Mouse (Mus musculus): Measurements from ENCODE around the gene Nrip1.

The Nrip1 gene

GRCm38 (mm10) chr16:76344030-76344429 lies 29.6 kb downstream of the Nrip1 start:
- DNase-seq, result no peak

GRCm38 (mm10) chr16:76341636-76342035 lies 32.0 kb downstream of the Nrip1 start:
- DNase-seq, result no peak

DNA sequence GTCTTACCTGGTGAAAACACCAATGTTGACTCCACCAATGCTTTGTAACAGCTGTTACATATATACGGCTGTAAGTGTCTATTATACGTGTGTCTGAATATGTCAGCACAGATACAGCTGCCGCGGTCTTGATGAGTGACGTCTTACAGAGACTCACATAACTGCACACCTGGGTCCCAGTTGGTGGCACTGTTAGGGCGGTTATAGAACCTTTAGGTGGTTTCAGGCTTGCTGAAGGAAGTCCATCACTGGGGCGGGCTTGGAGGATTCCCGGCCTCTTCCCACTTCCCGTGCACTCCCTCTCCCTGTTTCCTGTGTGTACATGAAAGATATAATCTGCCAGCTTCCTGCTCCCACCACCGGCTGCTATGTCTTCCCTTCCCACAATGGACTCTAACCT lies 34.4 kb downstream of the Nrip1 start:
- DNase-seq, result no peak

- no peak for DNase-seq
Observed at GRCm38 (mm10) chr16:76337351-76337750, 36.3 kb downstream of the Nrip1 start.

DNA sequence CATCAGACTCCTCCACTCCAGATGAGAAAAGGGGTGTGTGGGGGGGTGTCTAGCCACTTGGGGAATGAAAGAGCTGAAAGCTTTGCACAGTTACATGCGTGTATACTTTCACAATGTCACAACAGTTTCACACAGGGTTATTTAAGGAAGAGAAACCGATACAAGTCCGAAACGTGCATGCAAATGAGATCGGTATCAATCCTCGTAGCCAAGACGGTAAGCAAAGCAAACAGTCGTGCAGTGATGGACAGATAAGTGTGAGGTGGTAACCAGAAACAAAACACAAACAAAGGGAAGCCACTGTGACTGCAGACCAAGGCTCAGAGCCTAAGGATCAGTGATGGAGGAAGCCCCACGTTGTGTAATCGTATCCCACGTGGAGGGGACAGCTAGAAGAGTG lies 36.7 kb downstream of the Nrip1 start:
- DNase-seq, result no peak

DNA sequence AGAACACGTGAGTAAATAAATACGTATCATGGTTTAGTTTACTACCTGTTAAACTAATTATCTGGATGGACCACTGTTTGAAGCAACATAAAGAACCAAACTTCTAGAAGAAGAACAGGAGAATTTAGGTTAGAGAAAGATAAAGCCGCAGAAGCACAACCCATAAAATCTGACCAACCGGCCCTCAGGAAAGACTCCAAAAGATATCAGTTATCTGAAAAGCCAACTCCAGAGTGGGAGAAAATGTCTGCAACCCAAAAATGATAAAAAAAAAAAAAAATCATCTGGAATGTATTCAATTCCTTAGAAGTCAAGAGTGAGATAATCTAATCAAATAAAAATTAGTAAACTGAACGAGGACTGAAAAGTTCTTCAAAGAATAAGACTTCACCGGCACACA lies 37.7 kb downstream of the Nrip1 start:
- no peak for DNase-seq

DNA sequence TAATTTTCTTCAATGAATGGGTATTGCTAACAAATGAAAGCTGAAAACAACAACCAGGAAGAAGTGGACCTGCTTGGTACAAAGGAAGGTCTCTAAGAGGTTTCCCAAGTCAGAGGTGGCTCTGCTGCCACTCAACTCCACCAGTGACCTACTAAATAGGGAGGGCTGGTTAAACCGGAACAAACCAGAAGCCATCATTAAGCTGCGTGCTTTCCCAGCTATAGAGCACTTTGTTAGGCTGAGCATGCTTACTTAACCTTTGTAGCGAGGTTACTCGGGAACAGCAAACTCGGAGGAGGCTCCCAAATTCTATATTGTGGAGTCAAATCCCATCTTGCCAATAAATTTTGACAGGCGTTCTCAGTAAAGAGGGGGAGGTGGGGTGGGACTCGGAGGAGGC lies 41.5 kb downstream of the Nrip1 start:
- no peak for DNase-seq

DNA sequence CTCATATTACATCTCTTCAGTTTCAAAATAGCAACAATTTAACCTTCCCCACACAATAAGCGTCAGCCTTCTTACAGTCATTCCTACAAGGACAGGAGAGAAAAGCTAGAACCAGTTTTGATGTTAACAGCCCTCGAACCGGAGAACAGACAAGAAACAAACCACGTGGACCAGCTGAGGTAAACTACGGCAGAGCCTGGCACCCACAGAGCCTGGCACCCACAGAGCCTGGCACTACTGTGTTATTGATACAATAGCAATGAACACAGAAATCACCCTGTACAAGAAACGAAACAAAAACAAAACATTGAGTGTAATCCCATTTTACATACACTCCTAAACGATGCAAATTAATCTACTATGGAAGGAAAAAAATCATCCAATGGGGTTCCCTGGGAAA lies 42.4 kb downstream of the Nrip1 start:
- DNase-seq, result no peak

- DNase-seq, result no peak
Observed at GRCm38 (mm10) chr16:76325315-76325710, 48.3 kb downstream of the Nrip1 start.

DNA sequence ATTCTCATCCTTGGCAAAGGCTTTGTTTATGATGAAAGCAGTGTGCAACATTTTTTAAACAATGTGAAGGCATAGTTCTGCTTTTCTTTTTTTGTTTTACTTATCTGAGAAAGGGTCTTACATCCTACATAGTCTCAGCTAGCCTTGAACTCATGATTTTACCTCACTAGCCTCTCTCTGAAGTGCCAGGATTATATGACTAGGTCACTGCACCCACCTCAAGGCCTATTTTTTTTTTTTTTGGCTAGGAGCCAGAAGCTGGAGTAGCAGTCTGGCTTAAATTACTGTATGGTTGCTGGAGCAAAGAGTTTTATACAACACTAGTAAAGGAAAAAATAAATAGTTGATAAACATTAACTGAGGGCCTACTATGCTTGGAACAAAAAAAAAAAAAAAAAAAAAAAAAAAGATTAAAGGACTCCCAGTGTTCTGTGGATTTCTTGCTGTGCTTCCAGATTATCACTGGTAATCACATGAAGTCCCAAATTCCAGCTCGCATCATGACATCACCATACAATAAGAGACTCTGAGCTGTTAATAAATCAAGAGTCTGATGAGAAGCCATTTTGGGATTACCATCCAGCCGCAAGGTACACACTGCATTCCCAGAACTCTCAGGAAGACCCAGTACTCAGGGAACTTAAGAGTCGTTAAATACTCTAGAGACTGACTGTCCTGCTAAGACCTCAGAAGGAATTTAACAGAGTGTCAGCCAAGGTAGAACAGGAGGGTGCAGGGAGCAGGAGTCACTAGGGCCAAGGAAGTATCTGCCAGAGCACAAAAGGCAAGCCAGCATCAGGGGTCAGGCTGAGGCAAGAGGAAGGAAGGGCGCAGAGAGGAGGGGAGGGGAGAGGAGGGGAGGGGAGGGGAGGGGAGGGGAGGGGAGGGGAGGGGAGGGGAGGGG lies 49.0 kb downstream of the Nrip1 start:
- no peak for DNase-seq

DNA sequence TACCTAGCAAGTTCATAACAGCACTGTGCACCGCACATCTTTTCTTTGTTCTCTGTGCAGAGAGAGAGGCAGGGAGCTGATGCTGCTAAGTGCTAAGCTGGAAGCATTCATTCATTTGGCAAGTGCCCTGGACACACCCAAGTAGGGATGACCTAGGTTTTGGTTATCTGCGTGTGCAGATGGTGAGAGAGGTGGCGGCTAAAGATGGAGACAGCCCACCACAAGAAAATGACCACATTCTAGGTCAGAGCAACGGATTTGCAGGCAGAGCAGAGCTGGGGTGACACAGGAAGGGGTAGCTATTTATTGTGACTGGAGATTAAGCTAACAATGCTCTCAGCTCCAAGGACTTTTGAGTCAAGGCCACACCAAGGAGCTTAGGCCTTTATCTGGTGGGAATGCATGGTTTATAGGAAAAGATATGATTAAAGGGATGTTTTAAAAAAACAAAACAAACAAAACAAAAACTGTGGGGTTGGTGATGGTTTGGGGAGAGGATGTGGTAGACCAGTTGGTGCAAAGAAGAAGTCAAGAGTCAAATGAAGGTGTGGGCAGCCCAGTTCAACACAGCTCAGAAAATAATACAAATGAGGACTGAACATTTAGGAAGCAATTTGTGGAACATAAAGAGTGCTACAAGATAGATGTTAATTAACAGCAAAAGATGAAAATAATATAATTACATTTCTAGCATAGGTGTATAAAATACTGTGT lies 49.9 kb downstream of the Nrip1 start:
- no peak for DNase-seq

- DNase-seq, result no peak
Observed at GRCm38 (mm10) chr16:76323141-76323540, 50.5 kb downstream of the Nrip1 start.

GRCm38 (mm10) chr16:76321527-76322165 lies 52.0 kb downstream of the Nrip1 start:
- DNase-seq, result no peak

DNA sequence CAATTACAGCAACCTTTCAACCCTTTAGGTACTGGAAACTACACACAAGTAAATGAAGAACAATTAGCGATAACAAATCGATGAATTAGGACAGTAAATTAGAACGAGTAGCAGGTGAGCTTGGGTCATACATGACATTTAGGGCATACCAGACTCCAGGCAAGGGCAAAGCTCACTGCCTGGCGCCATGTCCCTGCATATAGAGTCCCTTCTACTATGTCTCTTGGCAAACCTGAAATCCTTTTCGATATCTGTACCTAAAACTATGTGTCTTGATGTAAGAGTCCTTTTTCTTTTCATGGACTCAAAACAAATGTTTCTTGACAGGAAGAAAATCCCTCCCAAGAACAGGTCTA lies 53.5 kb downstream of the Nrip1 start:
- no peak for DNase-seq

- no peak for DNase-seq
Observed at GRCm38 (mm10) chr16:76319364-76320117, 54.1 kb downstream of the Nrip1 start.

GRCm38 (mm10) chr16:76318331-76318922 lies 55.2 kb downstream of the Nrip1 start:
- no peak for DNase-seq

- DNase-seq, result no peak
Observed at GRCm38 (mm10) chr16:76316940-76317822, 56.4 kb downstream of the Nrip1 start.

GRCm38 (mm10) chr16:76315642-76316041 lies 58.0 kb downstream of the Nrip1 start:
- no peak for DNase-seq

DNA sequence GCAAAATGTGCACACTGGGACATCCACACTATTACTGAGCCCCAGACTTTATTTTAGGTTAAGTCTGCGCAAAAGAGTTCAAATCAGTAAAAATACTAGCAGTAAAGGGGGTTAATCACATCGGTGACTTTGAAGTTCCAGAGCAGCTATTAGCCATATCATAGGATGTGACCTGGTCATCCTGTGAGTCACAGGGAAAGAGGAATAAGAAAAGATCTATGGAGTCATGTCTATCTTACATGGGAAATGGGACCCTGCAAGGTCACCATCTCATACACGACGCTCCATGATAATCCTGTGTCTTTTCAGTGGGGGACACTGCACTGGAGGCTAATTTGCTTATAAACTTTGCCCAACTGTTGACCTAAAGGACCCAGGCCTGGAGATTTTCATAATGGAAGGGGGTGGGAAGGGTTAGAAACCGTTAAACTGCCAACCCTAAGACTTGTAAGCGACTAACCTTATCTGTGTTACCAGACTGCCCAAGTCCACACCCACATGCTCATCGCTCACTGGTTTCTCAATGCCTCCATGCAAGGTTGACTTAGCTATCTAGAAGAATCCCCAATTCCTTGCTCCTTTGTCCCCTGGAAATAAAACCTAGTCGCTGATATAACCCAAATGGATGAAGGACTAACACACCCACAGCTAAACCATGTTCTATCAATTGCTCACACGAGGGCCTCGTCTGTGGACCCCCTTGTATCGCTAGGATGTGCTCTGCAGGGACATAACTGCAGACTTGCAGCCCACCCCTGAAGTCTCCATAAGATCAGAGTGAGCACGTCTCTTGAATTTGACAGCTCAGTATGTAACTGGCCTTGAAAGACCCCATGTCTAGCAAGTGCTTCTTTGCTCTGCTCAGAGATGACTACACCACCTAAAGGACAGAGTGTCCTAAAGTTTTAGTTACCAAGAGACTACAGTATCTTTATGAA lies 59.3 kb downstream of the Nrip1 start:
- DNase-seq, result no peak

- no peak for DNase-seq
Observed at GRCm38 (mm10) chr16:76312887-76313420, 60.7 kb downstream of the Nrip1 start.
